Mouse (Mus musculus) myocyte (in vitro differentiated cells): Measurements from ENCODE around the gene Dnajb11. TPM values are rescaled to one million over a fixed set of nuclear protein-coding genes. Genes with fewer than 3 reads are reported as not detected.

ENCODE experiments used
- H3K27me3 ChIP-seq: one replicate; pipeline ENCODE4 v1.6.1; 2011; ENCODE audit not compliant: control insufficient read depth, insufficient read depth, insufficient read length
- H3K36me3 ChIP-seq: one replicate; pipeline ENCODE4 v1.6.1; 2011; ENCODE audit not compliant: control insufficient read depth, insufficient read depth
- H3K4me2 ChIP-seq: one replicate; pipeline ENCODE4 v1.6.1; 2011; ENCODE audit warnings: low read depth, control low read depth
- H3K4me3 ChIP-seq: one replicate; pipeline ENCODE4 v1.5.1; 2011; ENCODE audit warnings: mild to moderate bottlenecking, control low read depth, moderate library complexity
- H3K79me2 ChIP-seq: one replicate; pipeline ENCODE4 v1.6.1; 2011; ENCODE audit not compliant: control insufficient read depth, insufficient read depth
- H3ac ChIP-seq: one replicate; pipeline ENCODE4 v1.6.1; 2011; ENCODE audit not compliant: control insufficient read depth, insufficient read length
- CEBPB ChIP-seq: IDR thresholded peaks from 2 replicates; pipeline ENCODE4 v1.6.1; 2011; ENCODE audit warnings: mild to moderate bottlenecking, moderate library complexity; ENCODE audit not compliant: poor library complexity, insufficient read depth, severe bottlenecking
- E2F4 ChIP-seq: IDR thresholded peaks from one replicate; pipeline ENCODE4 v1.6.1; 2011; ENCODE audit warnings: mild to moderate bottlenecking, control low read depth, moderate library complexity; ENCODE audit not compliant: insufficient read depth
- MAX ChIP-seq: IDR thresholded peaks from one replicate; pipeline ENCODE4 v1.6.1; 2011; ENCODE audit warnings: low read depth, mild to moderate bottlenecking, control low read depth
- MYOD1 ChIP-seq, 3 experiments: IDR thresholded peaks; one replicate each; pipeline ENCODE4 v1.6.1; 2011; ENCODE audit warnings: control low read depth in 2 of 3, low read depth in 2 of 3, mild to moderate bottlenecking in 2 of 3, moderate library complexity in 1 of 3; ENCODE audit not compliant: insufficient read length in 2 of 3, control insufficient read depth in 1 of 3
- MYOG ChIP-seq, 3 experiments: IDR thresholded peaks; one replicate each; pipeline ENCODE4 v1.6.1; 2011; ENCODE audit warnings: control low read depth in 2 of 3, low read depth in 2 of 3, mild to moderate bottlenecking in 2 of 3; ENCODE audit not compliant: insufficient read length in 2 of 3, control insufficient read depth in 1 of 3, insufficient read depth in 1 of 3
- POLR2A ChIP-seq: IDR thresholded peaks from one replicate; pipeline ENCODE4 v1.6.1; 2011; ENCODE audit warnings: low read depth, mild to moderate bottlenecking, control low read depth, moderate library complexity; ENCODE audit not compliant: insufficient read length
- POLR2AphosphoS2 ChIP-seq: IDR thresholded peaks from one replicate; pipeline ENCODE4 v1.6.1; 2011; ENCODE audit warnings: low read depth, control low read depth; ENCODE audit not compliant: insufficient read length
- REST ChIP-seq: IDR thresholded peaks from one replicate; pipeline ENCODE4 v1.6.1; 2011; ENCODE audit warnings: mild to moderate bottlenecking, control low read depth, moderate library complexity; ENCODE audit not compliant: insufficient read depth, insufficient read length
- SRF ChIP-seq: IDR thresholded peaks from one replicate; pipeline ENCODE4 v1.6.1; 2011; ENCODE audit warnings: low read depth; ENCODE audit not compliant: control insufficient read depth, insufficient read length
- TCF12 ChIP-seq: IDR thresholded peaks from one replicate; pipeline ENCODE4 v1.6.1; 2011; ENCODE audit warnings: mild to moderate bottlenecking, control low read depth; ENCODE audit not compliant: poor library complexity, insufficient read depth, severe bottlenecking
- TCF3 ChIP-seq: IDR thresholded peaks from one replicate; pipeline ENCODE4 v1.6.1; 2011; ENCODE audit warnings: low read depth, control low read depth; ENCODE audit not compliant: insufficient read length
- USF1 ChIP-seq: IDR thresholded peaks from one replicate; pipeline ENCODE4 v1.6.1; 2011; ENCODE audit warnings: low read depth, mild to moderate bottlenecking, control low read depth, moderate library complexity
- polyA plus RNA-seq: library from polyadenylated mRNA; unstranded; fragments of >200 nt; fragmentation: generic; extraction: Trizol; gene quantifications from one replicate; pipeline ENCODE4 v1.2.1, GENCODE M21; 2012; ENCODE audit warnings: missing spikeins

Dnajb11 gene
- polyA plus RNA-seq, 1 experiment, result 77.1 TPM

DNA sequence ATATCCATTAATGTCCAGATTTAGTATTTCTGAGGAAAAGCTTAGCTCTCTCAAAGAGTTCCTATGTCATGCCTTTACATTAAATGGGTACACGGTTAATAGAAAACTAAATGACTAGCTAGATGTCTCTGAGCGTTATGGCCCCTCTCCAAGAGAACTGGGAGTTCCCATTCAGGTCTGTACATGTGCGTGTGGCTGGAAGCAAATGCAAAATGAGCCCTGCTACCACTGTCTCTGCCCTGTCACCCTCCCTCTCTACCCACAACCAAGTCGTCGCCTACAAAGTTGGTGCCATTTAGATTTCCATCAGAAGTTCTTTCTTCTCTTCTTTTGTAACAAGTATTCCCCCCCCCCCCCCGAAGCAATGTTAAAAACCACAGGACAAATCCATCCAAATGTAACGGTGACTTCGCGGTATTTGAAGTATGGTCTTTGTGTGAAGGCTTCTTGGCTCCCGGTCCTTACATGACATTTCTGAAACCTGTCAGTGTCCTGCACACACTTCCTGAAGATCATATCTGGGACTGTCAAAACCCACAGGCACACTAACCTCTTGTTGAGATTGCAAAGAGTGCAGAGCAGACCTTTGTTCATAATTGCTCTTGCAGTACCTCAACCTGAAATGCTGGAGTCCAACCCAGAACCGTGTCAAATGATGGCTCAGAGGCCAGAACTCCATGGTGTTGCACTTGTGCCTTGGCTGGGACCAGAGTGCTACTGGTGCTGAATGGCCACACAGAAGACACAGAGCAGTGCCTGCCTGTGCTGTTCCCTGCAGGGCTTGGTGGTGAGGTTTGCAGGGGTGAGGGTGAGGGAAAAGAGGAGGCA lies 33.3 kb downstream of the Dnajb11 start, which contains the start of gene Ahsg:
Gene Ahsg (plus strand): TSS at position 595 of the 828 bp plus-strand sequence.
- Histone ChIP-seq H3K4me2 (no peak within 1 kb of the TSS), H3K4me3 (no peak within 1 kb of the TSS), H3K27me3 (peaks cover 18% of the 10 kb centered on the region), H3K36me3 (no peaks in the 10 kb centered on the region), H3ac (no peak within 1 kb of the TSS), H3K79me2 (no peaks in the 10 kb centered on the region)
- TF ChIP-seq POLR2AphosphoS2 (no peak), MYOD1 (IDR thresholded peaks at IDR 0.05; ENCODE audit: control insufficient read depth in 1 of 3, insufficient read length in 2 of 3, low read depth in 2 of 3) (no peak), TCF3 (no peak), E2F4 (no peak), MAX (no peak), USF1 (no peak), TCF12 (no peak), MYOG (IDR thresholded peaks at IDR 0.05; ENCODE audit: control insufficient read depth in 1 of 3, insufficient read depth in 1 of 3, insufficient read length in 2 of 3, low read depth in 2 of 3) (no peak), POLR2A (no peak), SRF (no peak), REST (no peak), CEBPB (no peak)

DNA sequence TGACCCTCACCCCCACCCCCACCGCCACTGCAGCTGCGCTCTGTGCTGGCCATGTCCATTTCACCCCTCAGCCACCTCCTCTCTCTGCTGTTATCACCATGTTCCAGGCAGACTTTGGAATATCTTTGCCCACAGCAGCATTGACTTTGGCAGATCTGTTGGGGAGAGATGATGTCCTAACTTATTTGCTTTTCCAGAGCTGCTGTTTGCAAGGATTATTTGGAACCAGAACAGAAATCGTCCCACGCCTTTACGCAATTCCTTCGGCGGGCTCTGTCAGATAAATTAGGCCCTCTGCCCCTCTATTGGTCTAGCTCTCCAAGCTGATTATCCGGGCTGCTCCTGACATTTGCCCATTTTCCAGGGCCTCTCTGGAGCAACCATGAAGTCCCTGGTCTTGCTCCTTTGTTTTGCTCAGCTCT lies 34.1 kb downstream of the Dnajb11 start:
- H3K79me2 ChIP-seq, result no peaks in the 10 kb centered on the region
- H3K36me3 ChIP-seq, result no peaks in the 10 kb centered on the region
- no peak overlapping the region for H3K4me2 ChIP-seq
- no peak overlapping the region for H3ac ChIP-seq
- no peak overlapping the region for H3K4me3 ChIP-seq
- TF ChIP-seq SRF (no peak), USF1 (no peak), POLR2AphosphoS2 (no peak), MYOD1 (IDR thresholded peaks at IDR 0.05; ENCODE audit: control insufficient read depth in 1 of 3, insufficient read length in 2 of 3, low read depth in 2 of 3) (no peak)
- peaks cover 20% of the 10 kb centered on the region for H3K27me3 ChIP-seq

DNA sequence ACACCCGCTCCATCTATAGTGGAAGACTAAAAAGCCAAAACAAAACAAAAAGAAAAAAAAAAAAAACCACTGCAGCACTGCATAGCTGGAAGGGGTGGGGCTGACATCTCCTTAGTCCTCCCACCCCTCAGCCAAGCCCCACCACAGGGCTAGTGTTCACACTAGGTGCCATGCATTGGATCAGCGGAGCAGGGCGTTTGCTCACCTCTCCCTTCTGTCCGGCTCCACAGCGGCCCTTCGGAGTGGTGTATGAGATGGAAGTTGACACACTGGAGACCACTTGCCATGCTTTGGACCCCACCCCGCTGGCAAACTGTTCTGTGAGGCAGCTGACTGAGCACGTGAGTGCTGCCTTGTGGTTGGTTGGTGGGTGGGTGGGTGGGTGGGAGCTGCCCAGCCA lies 36.5 kb downstream of the Dnajb11 start:
- H3K27me3 ChIP-seq, result peaks cover 20% of the 10 kb centered on the region
- H3K36me3 ChIP-seq, result no peaks in the 10 kb centered on the region
- no peak overlapping the region for H3ac ChIP-seq
- no peaks in the 10 kb centered on the region for H3K79me2 ChIP-seq
- TF ChIP-seq TCF3 (no peak), CEBPB (no peak), POLR2AphosphoS2 (no peak), USF1 (no peak)
- no peak overlapping the region for H3K4me2 ChIP-seq
- H3K4me3 ChIP-seq, result no peak overlapping the region

DNA sequence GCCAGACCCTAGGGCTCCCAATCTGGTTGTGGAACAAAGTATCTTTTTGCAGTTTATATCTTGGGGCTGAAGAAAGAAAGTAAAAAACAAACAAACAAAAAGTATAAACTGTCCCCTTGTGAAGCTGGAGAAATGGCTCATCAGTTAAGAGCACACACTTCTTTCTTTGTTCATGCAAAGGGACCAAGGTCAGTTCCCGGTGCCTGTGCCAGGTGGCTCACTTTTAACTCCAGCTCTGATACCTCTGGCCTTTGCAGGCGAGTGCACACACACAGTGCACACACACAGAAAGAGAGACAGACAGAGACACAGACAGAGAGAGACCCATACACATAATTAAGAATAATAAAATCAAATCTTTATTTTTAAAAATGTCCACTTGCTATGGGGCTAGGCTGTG lies 39.0 kb downstream of the Dnajb11 start:
- Histone ChIP-seq H3K36me3 (no peaks in the 10 kb centered on the region), H3K79me2 (no peaks in the 10 kb centered on the region), H3K27me3 (peaks cover 20% of the 10 kb centered on the region), H3K4me2 (no peak overlapping the region), H3ac (no peak overlapping the region), H3K4me3 (no peak overlapping the region)
- TF ChIP-seq MYOG (IDR thresholded peaks at IDR 0.05; ENCODE audit: control insufficient read depth in 1 of 3, insufficient read depth in 1 of 3, insufficient read length in 2 of 3, low read depth in 2 of 3), result no peak
- no peak for TF ChIP-seq TCF3
- no peak for TF ChIP-seq POLR2AphosphoS2
- no peak for TF ChIP-seq E2F4
- TF ChIP-seq SRF, result no peak
- no peak for TF ChIP-seq USF1
- no peak for TF ChIP-seq CEBPB
- no peak for TF ChIP-seq POLR2A
- TF ChIP-seq REST, result no peak
- no peak for TF ChIP-seq TCF12
- TF ChIP-seq MAX, result no peak
- TF ChIP-seq MYOD1 (IDR thresholded peaks at IDR 0.05; ENCODE audit: control insufficient read depth in 1 of 3, insufficient read length in 2 of 3, low read depth in 2 of 3), result no peak

DNA sequence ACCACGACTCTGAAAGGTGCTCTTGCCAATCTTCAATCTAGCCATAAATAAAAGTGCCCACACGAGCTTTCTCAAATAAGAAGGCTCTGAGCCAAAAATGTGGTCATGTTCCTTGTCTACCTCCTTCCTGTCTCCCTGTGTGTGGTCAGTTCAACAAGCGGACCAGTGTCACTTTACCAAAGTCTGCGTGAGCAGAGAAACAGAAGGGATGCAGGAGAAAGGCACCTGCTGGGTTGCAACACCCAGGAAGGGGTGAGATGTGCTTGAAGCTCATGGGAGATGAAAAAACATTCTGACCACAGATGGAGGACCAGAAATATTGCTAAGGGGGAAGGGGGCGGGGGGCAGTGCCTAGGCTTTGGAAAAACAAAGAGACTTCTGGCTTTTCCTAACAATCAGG lies 41.7 kb downstream of the Dnajb11 start:
- Histone ChIP-seq H3K4me2 (no peak overlapping the region), H3ac (no peak overlapping the region), H3K79me2 (no peaks in the 10 kb centered on the region), H3K4me3 (no peak overlapping the region), H3K27me3 (peaks cover 12% of the 10 kb centered on the region), H3K36me3 (no peaks in the 10 kb centered on the region)
- no peak for TF ChIP-seq MYOD1 (IDR thresholded peaks at IDR 0.05; ENCODE audit: control insufficient read depth in 1 of 3, insufficient read length in 2 of 3, low read depth in 2 of 3)
- TF ChIP-seq REST, result no peak
- no peak for TF ChIP-seq POLR2AphosphoS2
- no peak for TF ChIP-seq USF1
- no peak for TF ChIP-seq MYOG (IDR thresholded peaks at IDR 0.05; ENCODE audit: control insufficient read depth in 1 of 3, insufficient read depth in 1 of 3, insufficient read length in 2 of 3, low read depth in 2 of 3)
- no peak for TF ChIP-seq POLR2A
- no peak for TF ChIP-seq MAX
- TF ChIP-seq SRF, result no peak
- TF ChIP-seq TCF12, result no peak
- no peak for TF ChIP-seq E2F4
- no peak for TF ChIP-seq CEBPB
- TF ChIP-seq TCF3, result no peak
